Mouse (Mus musculus) testis, adult 2 months (tissue): ENCODE measurements at regions not wholly inside any gene's neighbourhood (a gene's known extent, or its start where the extent isn't known, plus 50 kb on each side); places are given as distances from the start of the nearest gene placed in this dataset.

Source experiments
- CTCF ChIP-seq: fragments of 200-500 bp; IDR thresholded peaks from 2 replicates; pipeline ENCODE4 v1.5.1; 2012; ENCODE audit warnings: low read depth, mild to moderate bottlenecking, inconsistent platforms, low read length, moderate library complexity; ENCODE audit not compliant: control insufficient read depth, insufficient read depth, insufficient replicate concordance
- POLR2A ChIP-seq: fragments of 200-500 bp; IDR thresholded peaks from 2 replicates; pipeline ENCODE4 v1.6.1; 2012; ENCODE audit warnings: low read depth, mild to moderate bottlenecking, inconsistent platforms, low read length, moderate library complexity; ENCODE audit not compliant: control insufficient read depth

DNA sequence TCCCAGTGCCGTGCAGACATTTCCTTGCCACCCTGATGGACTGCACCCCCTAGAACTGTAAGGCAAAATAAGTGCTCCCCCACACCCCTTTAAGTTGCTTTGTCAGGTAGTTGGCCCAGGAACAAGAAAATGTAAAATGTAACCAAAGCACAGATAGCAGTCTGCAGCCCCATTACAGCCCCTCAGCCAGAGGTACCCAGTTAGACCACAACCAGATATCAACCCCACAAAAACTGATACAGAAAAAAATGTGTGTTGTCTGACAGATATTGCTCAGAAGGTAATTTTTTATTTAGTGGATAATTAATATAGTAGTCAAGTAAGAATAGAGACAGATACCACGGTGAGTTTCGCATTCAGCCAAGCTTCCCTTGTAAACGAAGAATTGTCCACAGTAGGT lies 133.5 kb upstream of the Sesn3 start:
- TF ChIP-seq CTCF (no peak), POLR2A (no peak)
